9 mouse cellular contexts compared by ENCODE assay signal in the genomic region with DNA sequence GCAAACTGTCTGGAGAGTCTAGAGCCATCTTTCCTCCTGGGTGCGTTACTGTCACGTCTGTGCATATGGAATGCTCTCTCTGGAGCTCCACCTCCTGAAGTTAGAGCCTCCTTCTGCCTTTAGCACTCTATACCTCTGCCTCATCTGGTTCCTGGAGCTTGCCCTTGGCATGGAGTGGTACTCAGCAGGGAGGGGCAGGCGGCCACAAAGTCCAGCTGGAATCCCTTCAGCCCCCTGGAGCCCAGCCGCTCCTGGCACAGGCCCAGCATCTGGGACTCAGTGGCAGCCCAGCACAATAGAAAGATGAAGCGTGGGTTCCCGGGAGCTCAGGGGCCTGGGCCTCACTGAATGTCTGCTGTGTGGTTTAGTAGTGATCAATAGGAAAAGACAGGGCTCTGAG.
DNase-seq lines count a peak whose midpoint lies in the region; ATAC-seq and TF ChIP-seq lines count a peak whose summit lies in the region.
"Had no signal": no experiment of that assay in that cellular context is flagged by ENCODE, and none has a peak within 500 bp of the region (broad histone marks: within the 10 kb centered on the region; RNA-seq: fewer than 3 reads in every experiment).

No protein-coding gene starts in this region.

- no peak overlapping the region for H3K4me3 ChIP-seq in kidney, adult 2 months (ENCODE audit: insufficient read depth, low read depth, low read length)
- H3K4me3 ChIP-seq in kidney, embryonic 16.5 days (ENCODE audit: low read length) = no peak overlapping the region
- H3K4me3 ChIP-seq in embryonic facial prominence, embryonic 13.5 days = no peak overlapping the region
- no peak overlapping the region for H3K4me3 ChIP-seq in hindbrain, embryonic 13.5 days
- no peak overlapping the region for H3K4me3 ChIP-seq in midbrain, embryonic 15.5 days
- H3K4me3 ChIP-seq in liver, embryonic 12.5 days = no peak overlapping the region

- DNase-seq in kidney, adult 2 months = peak; percentile 53
- no peak for DNase-seq in embryo, embryonic 10 days (ENCODE audit: low spot score)

- H3K9ac ChIP-seq in kidney, embryonic 16.5 days (replicated peaks; ENCODE audit: low read length) = no peak overlapping the region
- H3K9ac ChIP-seq in embryonic facial prominence, embryonic 13.5 days = no peak overlapping the region
- no peak overlapping the region for H3K9ac ChIP-seq in hindbrain, embryonic 13.5 days
- H3K9ac ChIP-seq in midbrain, embryonic 15.5 days = no peak overlapping the region
- no peak overlapping the region; the same call in 1 of the 2 replicates for H3K9ac ChIP-seq in liver, embryonic 12.5 days

- ATAC-seq in kidney, embryonic 16.5 days (ENCODE audit: low FRiP score, low TSS enrichment) = no peak
- ATAC-seq in embryonic facial prominence, embryonic 13.5 days (ENCODE audit: insufficient number of reproducible peaks, insufficient read depth, low FRiP score, low TSS enrichment, low read depth) = no peak
- ATAC-seq in hindbrain, embryonic 13.5 days (ENCODE audit: low FRiP score) = peak; percentile 52
- ATAC-seq in midbrain, embryonic 15.5 days (replicated peaks) = peak; percentile 35
- ATAC-seq in liver, embryonic 12.5 days = no peak
- no peak for ATAC-seq in frontal cortex, adult (ENCODE audit: low TSS enrichment)

- H3K4me1 ChIP-seq in kidney, adult 2 months (ENCODE audit: control insufficient read depth, insufficient read depth, low read length) = no peaks in the 10 kb centered on the region
- peaks cover 29% of the 10 kb centered on the region for H3K4me1 ChIP-seq in kidney, embryonic 16.5 days (ENCODE audit: insufficient read depth, low read length)
- H3K4me1 ChIP-seq in embryonic facial prominence, embryonic 13.5 days = peaks cover 56% of the 10 kb centered on the region
- H3K4me1 ChIP-seq in hindbrain, embryonic 13.5 days (replicated peaks) = peaks cover 77% of the 10 kb centered on the region
- H3K4me1 ChIP-seq in midbrain, embryonic 15.5 days = peaks cover 60% of the 10 kb centered on the region
- peaks cover 70% of the 10 kb centered on the region for H3K4me1 ChIP-seq in liver, embryonic 12.5 days

- H3K27me3 ChIP-seq in kidney, adult 2 months (replicated peaks; ENCODE audit: control insufficient read depth, insufficient read depth, low read length) = no peaks in the 10 kb centered on the region
- no peaks in the 10 kb centered on the region for H3K27me3 ChIP-seq in kidney, embryonic 16.5 days (ENCODE audit: insufficient read depth, low read length)
- no peaks in the 10 kb centered on the region for H3K27me3 ChIP-seq in embryonic facial prominence, embryonic 13.5 days
- H3K27me3 ChIP-seq in hindbrain, embryonic 13.5 days = no peaks in the 10 kb centered on the region
- H3K27me3 ChIP-seq in midbrain, embryonic 15.5 days (replicated peaks) = no peaks in the 10 kb centered on the region
- H3K27me3 ChIP-seq in liver, embryonic 12.5 days (replicated peaks) = peaks cover 70% of the 10 kb centered on the region

- no peak overlapping the region for H3K4me2 ChIP-seq in kidney, embryonic 16.5 days (replicated peaks; ENCODE audit: low read depth, low read length)
- H3K4me2 ChIP-seq in embryonic facial prominence, embryonic 13.5 days = no peak overlapping the region
- no peak overlapping the region for H3K4me2 ChIP-seq in hindbrain, embryonic 13.5 days
- no peak overlapping the region for H3K4me2 ChIP-seq in midbrain, embryonic 15.5 days
- no peak overlapping the region for H3K4me2 ChIP-seq in liver, embryonic 12.5 days

- H3K27ac ChIP-seq in kidney, adult 2 months (ENCODE audit: insufficient read depth, low read depth, low read length) = no peak overlapping the region
- H3K27ac ChIP-seq in kidney, embryonic 16.5 days (ENCODE audit: low read length) = no peak overlapping the region
- H3K27ac ChIP-seq in embryonic facial prominence, embryonic 13.5 days = peak overlapping the region; percentile 28; the same call in 1 of the 2 replicates
- H3K27ac ChIP-seq in hindbrain, embryonic 13.5 days = peak overlapping the region; percentile 83
- H3K27ac ChIP-seq in midbrain, embryonic 15.5 days = peak overlapping the region; percentile 63
- H3K27ac ChIP-seq in liver, embryonic 12.5 days = no peak overlapping the region

- TF ChIP-seq POLR2A in kidney, adult 2 months (IDR thresholded peaks at IDR 0.05; ENCODE audit: low read depth, low read length) = no peak

- no peaks in the 10 kb centered on the region for H3K36me3 ChIP-seq in kidney, adult 2 months (ENCODE audit: control insufficient read depth, insufficient read depth, low read length)
- no peaks in the 10 kb centered on the region for H3K36me3 ChIP-seq in kidney, embryonic 16.5 days (ENCODE audit: insufficient read depth, low read length)
- H3K36me3 ChIP-seq in embryonic facial prominence, embryonic 13.5 days = no peaks in the 10 kb centered on the region
- H3K36me3 ChIP-seq in hindbrain, embryonic 13.5 days = no peaks in the 10 kb centered on the region
- no peaks in the 10 kb centered on the region for H3K36me3 ChIP-seq in midbrain, embryonic 15.5 days (replicated peaks)
- H3K36me3 ChIP-seq in liver, embryonic 12.5 days = no peaks in the 10 kb centered on the region
- H3K36me3 ChIP-seq: G1E had no signal

- H3K9me3 ChIP-seq in kidney, embryonic 16.5 days (ENCODE audit: low read length) = no peaks in the 10 kb centered on the region
- H3K9me3 ChIP-seq in embryonic facial prominence, embryonic 13.5 days = no peaks in the 10 kb centered on the region
- H3K9me3 ChIP-seq in hindbrain, embryonic 13.5 days = no peaks in the 10 kb centered on the region
- H3K9me3 ChIP-seq in midbrain, embryonic 15.5 days = no peaks in the 10 kb centered on the region
- no peaks in the 10 kb centered on the region for H3K9me3 ChIP-seq in liver, embryonic 12.5 days (replicated peaks)

- TF ChIP-seq CTCF in kidney, adult 2 months (conservative IDR thresholded peaks at IDR 0.05; ENCODE audit: insufficient read depth, insufficient read length, low read depth, low read length) = no peak

- WGBS in kidney, adult 2 months = 64% methylated on average over 6 of the region's 6 CpGs
- 79% methylated on average over 6 of the region's 6 CpGs for WGBS in kidney, embryonic 16.5 days
- WGBS in embryonic facial prominence, embryonic 13.5 days = 44% methylated on average over 6 of the region's 6 CpGs
- 26% methylated on average over 6 of the region's 6 CpGs for WGBS in hindbrain, embryonic 13.5 days
- 30% methylated on average over 6 of the region's 6 CpGs for WGBS in midbrain, embryonic 15.5 days
- WGBS in liver, embryonic 12.5 days (ENCODE audit: insufficient replicate concordance) = 74% methylated on average over 6 of the region's 6 CpGs

Comparison
In these comparisons a context has a peak if more than half of its experiments do, and no peak if none do; other contexts are left out.
1. H3K27ac ChIP-seq: peak in embryonic facial prominence, embryonic 13.5 days (single experiment), hindbrain, embryonic 13.5 days (single experiment) and midbrain, embryonic 15.5 days (single experiment); none in kidney, adult 2 months (single experiment), kidney, embryonic 16.5 days (single experiment) and liver, embryonic 12.5 days (single experiment).
2. ATAC-seq: peak in hindbrain, embryonic 13.5 days (single experiment) and midbrain, embryonic 15.5 days (single experiment); none in kidney, embryonic 16.5 days (single experiment), embryonic facial prominence, embryonic 13.5 days (single experiment), liver, embryonic 12.5 days (single experiment) and frontal cortex, adult (single experiment).